Mouse (Mus musculus): ENCODE data around the gene Nav2. TPM values are rescaled to one million over a fixed set of nuclear protein-coding genes. Genes with fewer than 3 reads are reported as not detected.

Gene Nav2
- total and polyA plus RNA-seq, 3 experiments, result 2.0 to 2.7 TPM; not detected in 1

- H3K9me3 ChIP-seq (replicated peaks; ENCODE audit: insufficient read depth, low read length), result no peaks in the 10 kb centered on the region
- TF ChIP-seq GATA1 (IDR thresholded peaks at IDR 0.05; ENCODE audit: low read depth, low read length), result no peak
- no peak for TF ChIP-seq ZNF384 (IDR thresholded peaks at IDR 0.05; ENCODE audit: low read depth, low read length)
- no peak for TF ChIP-seq TCF12 (IDR thresholded peaks at IDR 0.05; ENCODE audit: low read depth, low read length)
- no peak for TF ChIP-seq EP300 (IDR thresholded peaks at IDR 0.05; ENCODE audit: low read depth in 1 of 2, low read length in 2 of 2)
- no peak for TF ChIP-seq MAX (IDR thresholded peaks at IDR 0.05; ENCODE audit: low read length)
- no peaks in the 10 kb centered on the region for H3K79me2 ChIP-seq (ENCODE audit: control insufficient read depth, insufficient read depth, low read length, poor library complexity)
- H3K4me1 ChIP-seq (ENCODE audit: control insufficient read depth in 1 of 2, insufficient read depth in 2 of 2, low read length in 2 of 2), result peaks cover 5 to 16% of the 10 kb centered on the region in 2 experiments; a peak in 3 of 4 replicates
- peaks cover 0 to 8% of the 10 kb centered on the region in 2 experiments; a peak in 2 of 4 replicates for H3K36me3 ChIP-seq (ENCODE audit: control insufficient read depth in 1 of 2, insufficient read depth in 2 of 2, low read length in 2 of 2)
- H3K9ac ChIP-seq (ENCODE audit: control insufficient read depth, low read depth, low read length, poor library complexity, severe bottlenecking), result no peak overlapping the region
- H3K27ac ChIP-seq (ENCODE audit: control insufficient read depth, low read depth, low read length), result no peak overlapping the region; the same call in 1 of the 2 replicates
- no peaks in the 10 kb centered on the region for H3K27me3 ChIP-seq (ENCODE audit: control insufficient read depth in 1 of 2, insufficient read depth in 2 of 2, low read length in 2 of 2)
- DNase-seq (ENCODE audit: low read depth, low spot score), result peak; percentile 57
- no peak overlapping the region for H3K4me3 ChIP-seq (ENCODE audit: control insufficient read depth in 1 of 2, insufficient read depth in 1 of 2, low read depth in 2 of 2, low read length in 2 of 2)
Measured at GRCm38 (mm10) chr7:49297148-49297547, 388.6 kb downstream of the Nav2 start.

- Histone ChIP-seq H3K36me3 (ENCODE audit: control insufficient read depth in 1 of 2, insufficient read depth in 2 of 2, low read length in 2 of 2) (peaks cover 0 to 4% of the 10 kb centered on the region in 2 experiments; a peak in 1 of 4 replicates), H3K27me3 (ENCODE audit: control insufficient read depth in 1 of 2, insufficient read depth in 2 of 2, low read length in 2 of 2) (no peaks in the 10 kb centered on the region), H3K9me3 (replicated peaks; ENCODE audit: insufficient read depth, low read length) (no peaks in the 10 kb centered on the region), H3K4me1 (ENCODE audit: control insufficient read depth in 1 of 2, insufficient read depth in 2 of 2, low read length in 2 of 2) (peaks cover 5 to 9% of the 10 kb centered on the region in 2 experiments; a peak in 1 of 4 replicates), H3K9ac (ENCODE audit: control insufficient read depth, low read depth, low read length, poor library complexity, severe bottlenecking) (no peak overlapping the region), H3K27ac (ENCODE audit: control insufficient read depth, low read depth, low read length) (no peak overlapping the region), H3K79me2 (ENCODE audit: control insufficient read depth, insufficient read depth, low read length, poor library complexity) (no peaks in the 10 kb centered on the region), H3K4me3 (ENCODE audit: control insufficient read depth in 1 of 2, insufficient read depth in 1 of 2, low read depth in 2 of 2, low read length in 2 of 2) (no peak overlapping the region)
- TF ChIP-seq RCOR1 (IDR thresholded peaks at IDR 0.05; ENCODE audit: low read depth, low read length) (no peak), ETS1 (IDR thresholded peaks at IDR 0.05; ENCODE audit: low read depth, low read length) (no peak), JUND (IDR thresholded peaks at IDR 0.05; ENCODE audit: low read depth, low read length) (no peak), MAZ (IDR thresholded peaks at IDR 0.05; ENCODE audit: low read depth, low read length) (no peak)
- no peak for DNase-seq (ENCODE audit: low read depth, low spot score)
Measured at GRCm38 (mm10) chr7:49298431-49298839, 389.9 kb downstream of the Nav2 start.

- H3K27ac ChIP-seq (ENCODE audit: control insufficient read depth, low read depth, low read length), result no peak overlapping the region
- no peaks in the 10 kb centered on the region for H3K9me3 ChIP-seq (replicated peaks; ENCODE audit: insufficient read depth, low read length)
- H3K4me1 ChIP-seq (ENCODE audit: control insufficient read depth in 1 of 2, insufficient read depth in 2 of 2, low read length in 2 of 2), result peaks cover 6 to 12% of the 10 kb centered on the region in 2 experiments; a peak in 2 of 4 replicates
- no peak overlapping the region for H3K9ac ChIP-seq (ENCODE audit: control insufficient read depth, low read depth, low read length, poor library complexity, severe bottlenecking)
- H3K36me3 ChIP-seq (ENCODE audit: control insufficient read depth in 1 of 2, insufficient read depth in 2 of 2, low read length in 2 of 2), result peaks cover 0 to 6% of the 10 kb centered on the region in 2 experiments; a peak in 1 of 4 replicates
- H3K4me3 ChIP-seq (ENCODE audit: control insufficient read depth in 1 of 2, insufficient read depth in 1 of 2, low read depth in 2 of 2, low read length in 2 of 2), result no peak overlapping the region
- no peak for DNase-seq (ENCODE audit: low read depth, low spot score)
- TF ChIP-seq MXI1 (IDR thresholded peaks at IDR 0.05; ENCODE audit: low read depth, low read length) (no peak), E2F4 (IDR thresholded peaks at IDR 0.05; ENCODE audit: borderline replicate concordance, low read depth, low read length) (no peak), MAX (IDR thresholded peaks at IDR 0.05; ENCODE audit: low read length) (no peak), POLR2AphosphoS2 (IDR thresholded peaks at IDR 0.05; ENCODE audit: low read length) (no peak), ELF1 (IDR thresholded peaks at IDR 0.05; ENCODE audit: low read depth, low read length) (no peak), USF2 (IDR thresholded peaks at IDR 0.05; ENCODE audit: borderline replicate concordance in 1 of 2, insufficient read depth in 1 of 2, low read depth in 1 of 2, low read length in 2 of 2) (no peak), GABPA (IDR thresholded peaks at IDR 0.05; ENCODE audit: low read depth, low read length) (no peak), MYC (IDR thresholded peaks at IDR 0.05; ENCODE audit: low read depth, low read length) (no peak), CHD2 (IDR thresholded peaks at IDR 0.05; ENCODE audit: low read length) (no peak), MEF2A (IDR thresholded peaks at IDR 0.05; ENCODE audit: extremely low read depth, insufficient replicate concordance, low read depth, low read length, poor library complexity, severe bottlenecking) (no peak), NELFE (IDR thresholded peaks at IDR 0.05; ENCODE audit: low read depth, low read length) (no peak)
- no peaks in the 10 kb centered on the region for H3K79me2 ChIP-seq (ENCODE audit: control insufficient read depth, insufficient read depth, low read length, poor library complexity)
- no peaks in the 10 kb centered on the region for H3K27me3 ChIP-seq (ENCODE audit: control insufficient read depth in 1 of 2, insufficient read depth in 2 of 2, low read length in 2 of 2)
Measured at GRCm38 (mm10) chr7:49301487-49301886, 393.0 kb downstream of the Nav2 start.

All from MEL (cell line).